Mouse (Mus musculus) cerebellum, adult 2 months (tissue): ENCODE data around the gene Gng8.

ENCODE experiments used
- CTCF ChIP-seq: fragments of 200-500 bp; IDR thresholded peaks from 2 replicates; pipeline ENCODE4 v1.5.1; 2011; ENCODE audit warnings: low read depth, mild to moderate bottlenecking, control low read depth, low read length, moderate library complexity, borderline replicate concordance; ENCODE audit not compliant: insufficient read depth
- POLR2A ChIP-seq: fragments of 200-500 bp; IDR thresholded peaks from 2 replicates; pipeline ENCODE4 v1.6.1; 2011; ENCODE audit warnings: low read length, control low read depth, borderline replicate concordance; ENCODE audit not compliant: insufficient read depth

DNA sequence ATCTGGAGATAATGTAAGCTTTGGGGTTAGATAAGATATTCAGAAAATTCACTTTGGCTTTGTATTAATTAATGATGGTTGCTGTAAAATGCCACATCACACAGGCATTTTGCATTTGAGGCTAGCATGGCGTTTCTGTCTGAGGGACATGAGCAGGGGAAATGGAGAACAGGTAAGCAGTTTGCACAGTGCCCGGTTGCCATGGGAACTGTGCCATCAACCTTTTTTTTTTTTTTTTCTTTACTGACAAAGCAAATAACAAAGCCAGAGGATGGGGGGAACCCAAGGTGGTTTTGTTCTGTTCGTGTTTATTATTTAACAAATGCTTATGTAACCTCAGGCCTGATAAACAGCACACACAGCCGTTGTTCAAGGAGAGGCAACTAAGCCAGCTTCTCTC lies 51.3 kb downstream of the Gng8 start:
- TF ChIP-seq CTCF = no peak
- no peak for TF ChIP-seq POLR2A
